Mouse (Mus musculus) CD4-positive, CD25-positive, alpha-beta regulatory T cell, adult 2 months (primary cell): ENCODE measurements around the gene Whrn.
A peak's percentile ranks its signal among the peaks of the same experiment; 100 is the strongest.

Experiments
- DNase-seq: peaks from one replicate; pipeline ENCODE4 v3.0.0-alpha.2; 2012; ENCODE audit warnings: low read depth, low spot score

Whrn gene

GRCm38 (mm10) chr4:63383474-63383873 lies 112.3 kb downstream of the Whrn start:
- DNase-seq = peak; percentile 45

GRCm38 (mm10) chr4:63382676-63383369 lies 113.0 kb downstream of the Whrn start:
- DNase-seq = no peak

- no peak for DNase-seq
These were observed 118.3 kb downstream of the Whrn start for GRCm38 (mm10) chr4:63377483-63377882.

GRCm38 (mm10) chr4:63375367-63375766 lies 120.4 kb downstream of the Whrn start:
- DNase-seq = no peak

- DNase-seq = no peak
These were observed 121.5 kb downstream of the Whrn start for GRCm38 (mm10) chr4:63374331-63374730.

- DNase-seq = no peak
These were observed 122.4 kb downstream of the Whrn start for GRCm38 (mm10) chr4:63373404-63373803.

GRCm38 (mm10) chr4:63371890-63372289 lies 123.9 kb downstream of the Whrn start:
- DNase-seq = peak; percentile 85

- no peak for DNase-seq
These were observed 124.9 kb downstream of the Whrn start for GRCm38 (mm10) chr4:63370897-63371296.

GRCm38 (mm10) chr4:63368577-63368976 lies 127.2 kb downstream of the Whrn start:
- peak; percentile 91 for DNase-seq
